Mouse (Mus musculus) lung, adult 2 months (tissue): ENCODE results near the gene Grid2. TPM values are rescaled to one million over a fixed set of nuclear protein-coding genes. Genes with fewer than 3 reads are reported as not detected.

Experiments used
- DNase-seq: peaks from one replicate; pipeline ENCODE4 v3.0.0; 2022
- H3K4me1 ChIP-seq: fragments of 200-500 bp; 2 replicates; pipeline ENCODE4 v1.6.1; 2011; ENCODE audit warnings: low read length; ENCODE audit not compliant: control insufficient read depth, insufficient read depth
- H3K4me3 ChIP-seq: fragments of 200-500 bp; replicated peaks from 2 replicates; pipeline ENCODE3; 2011; ENCODE audit warnings: low read depth, mild to moderate bottlenecking, control low read depth, low read length; ENCODE audit errors: extremely low read depth
- CTCF ChIP-seq: fragments of 200-500 bp; IDR thresholded peaks from 2 replicates; pipeline ENCODE4 v1.5.1; 2011; ENCODE audit warnings: mild to moderate bottlenecking, low read length, control low read depth; ENCODE audit not compliant: insufficient read depth
- POLR2A ChIP-seq: fragments of 200-500 bp; IDR thresholded peaks from 2 replicates; pipeline ENCODE4 v1.6.1; 2011; ENCODE audit warnings: low read depth, mild to moderate bottlenecking, control low read depth, low read length, borderline replicate concordance; ENCODE audit errors: extremely low read depth
- WGBS: fragments of 180-500 bp; shearing (Covaris S2); methylation state at CpG from one replicate; pipeline ENCODE4 v1.1.7; 2018; 5-methylcytosine and 5-hydroxymethylcytosine counted together
- polyA plus RNA-seq: library from polyadenylated mRNA; depleted of rRNA; stranded (reverse); fragments of >200 nt; gene quantifications from 2 replicates; pipeline ENCODE4 v1.2.3, GENCODE M21; 2012

Gene Grid2
- polyA plus RNA-seq, 1 experiment = 0.04 TPM

GRCm38 (mm10) chr6:64398413-64399098 lies 1142.9 kb downstream of the Grid2 start:
- no peak overlapping the region for H3K4me3 ChIP-seq
- no peaks in the 10 kb centered on the region for H3K4me1 ChIP-seq
- TF ChIP-seq CTCF = no peak
- no peak for DNase-seq
- WGBS = 80% methylated on average over 4 of the region's 4 CpGs

GRCm38 (mm10) chr6:64427658-64428057 lies 1172.0 kb downstream of the Grid2 start:
- DNase-seq = no peak
- TF ChIP-seq CTCF = no peak
- no peak for TF ChIP-seq POLR2A
- no peak overlapping the region for H3K4me3 ChIP-seq

GRCm38 (mm10) chr6:64428898-64429297 lies 1173.2 kb downstream of the Grid2 start:
- no peak for DNase-seq
- 61% methylated on average over 1 of the region's 1 CpGs for WGBS
- H3K4me3 ChIP-seq = no peak overlapping the region
- no peaks in the 10 kb centered on the region for H3K4me1 ChIP-seq
- no peak for TF ChIP-seq POLR2A

More at GRCm38 (mm10) chr6:64427658-64428057, 1172.0 kb downstream of the Grid2 start:
- no peaks in the 10 kb centered on the region for H3K4me1 ChIP-seq

GRCm38 (mm10) chr6:64448127-64448526 lies 1192.5 kb downstream of the Grid2 start:
- Histone ChIP-seq H3K4me1 (no peaks in the 10 kb centered on the region), H3K4me3 (no peak overlapping the region)
- WGBS = 71% methylated on average over 5 of the region's 5 CpGs
- DNase-seq = no peak
- TF ChIP-seq POLR2A = no peak
- no peak for TF ChIP-seq CTCF

- TF ChIP-seq POLR2A (no peak), CTCF (no peak)
- Histone ChIP-seq H3K4me3 (no peak overlapping the region), H3K4me1 (no peaks in the 10 kb centered on the region)
- 66% methylated on average over 4 of the region's 4 CpGs for WGBS
- no peak for DNase-seq
Measured at GRCm38 (mm10) chr6:64448864-64449355, 1193.2 kb downstream of the Grid2 start.

GRCm38 (mm10) chr6:64450770-64451169 lies 1195.1 kb downstream of the Grid2 start:
- Histone ChIP-seq H3K4me3 (no peak overlapping the region), H3K4me1 (no peaks in the 10 kb centered on the region)
- WGBS = 71% methylated on average over 3 of the region's 3 CpGs
- no peak for DNase-seq
- TF ChIP-seq CTCF = no peak
- no peak for TF ChIP-seq POLR2A

GRCm38 (mm10) chr6:64479884-64480283 lies 1224.2 kb downstream of the Grid2 start:
- H3K4me3 ChIP-seq = no peak overlapping the region
- no peaks in the 10 kb centered on the region for H3K4me1 ChIP-seq
- WGBS = 76% methylated on average over 3 of the region's 3 CpGs
- no peak for DNase-seq
- TF ChIP-seq POLR2A (no peak), CTCF (no peak)

- 57% methylated on average over 2 of the region's 2 CpGs for WGBS
- H3K4me3 ChIP-seq = no peak overlapping the region
- no peaks in the 10 kb centered on the region for H3K4me1 ChIP-seq
- no peak for TF ChIP-seq CTCF
- no peak for TF ChIP-seq POLR2A
- no peak for DNase-seq
Measured at GRCm38 (mm10) chr6:64480592-64480991, 1224.9 kb downstream of the Grid2 start.

GRCm38 (mm10) chr6:64490313-64491067 lies 1234.8 kb downstream of the Grid2 start:
- no peak for DNase-seq
- 52% methylated on average over 4 of the region's 4 CpGs for WGBS
- no peak for TF ChIP-seq CTCF
- no peak for TF ChIP-seq POLR2A

GRCm38 (mm10) chr6:64504394-64504793 lies 1248.7 kb downstream of the Grid2 start:
- H3K4me3 ChIP-seq = no peak overlapping the region
- no peaks in the 10 kb centered on the region for H3K4me1 ChIP-seq
- 27% methylated on average over 1 of the region's 1 CpGs for WGBS
- TF ChIP-seq CTCF (no peak), POLR2A (no peak)
- no peak for DNase-seq

More at GRCm38 (mm10) chr6:64490313-64491067, 1234.8 kb downstream of the Grid2 start:
- no peak overlapping the region for H3K4me3 ChIP-seq
- no peaks in the 10 kb centered on the region for H3K4me1 ChIP-seq
